Mouse (Mus musculus): ENCODE measurements at regions not wholly inside any gene's neighbourhood (a gene's known extent, or its start where the extent isn't known, plus 50 kb on each side); places are given as distances from the start of the nearest gene placed in this dataset.

DNA sequence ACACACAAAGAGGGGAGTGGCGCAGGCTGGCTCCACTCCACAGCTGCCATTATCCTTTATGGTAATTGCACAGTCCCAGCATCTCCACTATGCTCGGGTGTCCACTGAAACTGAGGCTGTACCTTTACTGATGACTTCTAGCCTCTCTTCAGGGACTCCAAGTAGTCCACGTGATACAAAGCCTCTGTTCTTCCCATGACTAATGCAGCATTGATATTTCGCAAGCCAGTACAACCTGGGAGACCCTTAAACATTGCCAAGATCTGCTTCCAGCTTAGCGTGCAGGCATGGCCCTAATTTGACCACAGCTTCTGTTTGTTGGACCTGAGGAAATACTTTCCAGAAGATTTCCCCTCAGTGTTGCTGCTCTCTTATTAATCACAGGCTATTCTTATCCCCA, 215.8 kb downstream of the Galc start:
- DNase-seq (ENCODE audit: low spot score) = no peak

DNA sequence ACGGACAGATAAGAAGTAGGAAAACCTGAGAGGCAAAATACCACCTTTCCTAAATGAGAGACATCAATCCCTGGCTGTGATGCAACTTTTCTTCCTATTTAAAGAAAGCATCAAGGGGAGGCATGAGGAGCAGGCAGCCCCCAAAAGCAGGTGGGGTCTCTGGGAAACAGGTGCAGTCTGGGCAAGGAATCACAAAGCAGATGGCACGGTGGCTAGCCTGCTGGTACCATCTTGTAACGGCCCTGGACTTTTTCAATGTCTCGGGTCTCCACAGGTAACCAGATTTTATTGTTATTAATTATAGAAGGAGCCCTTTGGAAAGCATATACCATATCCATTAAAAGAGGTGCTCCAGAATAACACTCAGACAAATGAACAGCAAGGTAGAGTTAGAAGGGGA, 219.6 kb downstream of the Galc start:
- DNase-seq (ENCODE audit: low spot score) = no peak

GRCm38 (mm10) chr12:98023655-98024054, 235.6 kb downstream of the Galc start:
- DNase-seq (ENCODE audit: low spot score) = no peak

DNA sequence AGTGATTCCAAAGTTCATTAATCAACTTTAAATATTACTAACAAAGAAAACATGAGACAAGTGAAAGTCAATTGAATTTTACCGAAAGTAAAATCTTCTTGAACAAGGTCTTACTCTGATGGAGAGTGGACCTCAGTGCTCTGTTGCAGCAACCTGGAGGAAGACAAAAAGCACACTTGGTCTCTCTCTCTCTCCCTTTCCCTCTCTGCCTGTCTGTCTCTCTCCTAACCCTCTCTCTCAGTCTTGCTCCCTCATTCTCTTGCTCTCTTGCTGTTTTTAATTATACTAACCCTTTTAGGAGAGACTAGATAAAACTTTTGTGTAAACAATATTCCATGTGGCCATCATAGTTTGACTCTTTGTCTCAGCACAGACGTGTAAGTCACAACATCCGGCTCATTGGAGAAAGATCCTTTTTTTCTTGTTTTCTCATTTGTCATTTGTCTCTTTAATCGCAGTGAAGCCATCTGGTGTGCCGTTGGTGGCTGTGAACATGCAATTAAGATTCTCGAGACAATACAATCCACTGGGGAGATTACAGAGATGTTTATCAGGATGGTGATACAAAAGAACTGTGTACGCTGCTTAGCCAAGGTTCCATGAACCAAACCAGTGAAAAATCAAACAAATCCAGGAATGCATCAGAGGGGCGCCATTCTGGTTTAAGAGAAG, 244.5 kb downstream of the Galc start:
- DNase-seq (ENCODE audit: low spot score) = no peak

DNA sequence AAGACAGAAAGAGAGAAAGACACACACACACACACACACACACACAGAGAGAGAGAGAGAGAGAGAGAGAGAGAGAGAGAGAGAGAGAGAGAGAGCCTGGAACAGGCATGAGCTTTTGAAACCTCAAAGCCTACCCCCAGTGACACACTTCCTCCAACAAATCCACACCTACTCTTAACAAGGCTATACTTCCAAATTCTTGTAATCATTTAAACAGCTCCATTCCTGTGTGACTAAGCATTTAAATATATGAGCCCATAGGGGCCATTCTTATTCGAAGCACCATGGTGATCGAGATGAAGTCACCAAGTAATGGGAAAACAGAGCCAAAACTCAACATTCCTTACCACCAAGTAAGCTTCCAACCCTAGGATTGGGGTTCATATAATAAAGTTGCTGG, 250.1 kb downstream of the Galc start:
- no peak for DNase-seq (ENCODE audit: low spot score)

GRCm38 (mm10) chr12:98005671-98006469, 253.4 kb downstream of the Galc start:
- no peak for DNase-seq (ENCODE audit: low spot score)

- DNase-seq (ENCODE audit: low spot score) = no peak
Measured at GRCm38 (mm10) chr12:98002217-98002616, 257.0 kb downstream of the Galc start.

GRCm38 (mm10) chr12:97994884-97995283, 264.4 kb downstream of the Galc start:
- DNase-seq (ENCODE audit: low spot score) = no peak

DNA sequence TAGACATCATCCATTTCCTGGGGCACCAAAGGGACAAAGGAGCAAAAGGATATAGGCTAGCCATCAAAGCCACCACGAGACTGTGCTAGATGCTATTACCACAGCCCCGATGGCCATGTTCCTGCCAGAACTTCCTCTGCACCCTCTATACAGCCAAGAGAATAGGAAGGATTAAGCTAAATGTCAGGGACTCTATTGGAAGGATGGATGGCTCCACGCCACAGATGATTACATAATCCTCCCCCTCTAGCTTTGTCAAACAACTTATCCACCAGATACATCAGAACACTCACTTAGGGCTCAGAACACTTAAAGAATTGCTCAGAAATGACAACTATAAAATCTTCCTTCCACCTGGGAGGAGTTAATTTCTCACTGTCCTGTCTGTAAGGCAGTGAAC, 265.3 kb downstream of the Galc start:
- no peak for DNase-seq (ENCODE audit: low spot score)

DNA sequence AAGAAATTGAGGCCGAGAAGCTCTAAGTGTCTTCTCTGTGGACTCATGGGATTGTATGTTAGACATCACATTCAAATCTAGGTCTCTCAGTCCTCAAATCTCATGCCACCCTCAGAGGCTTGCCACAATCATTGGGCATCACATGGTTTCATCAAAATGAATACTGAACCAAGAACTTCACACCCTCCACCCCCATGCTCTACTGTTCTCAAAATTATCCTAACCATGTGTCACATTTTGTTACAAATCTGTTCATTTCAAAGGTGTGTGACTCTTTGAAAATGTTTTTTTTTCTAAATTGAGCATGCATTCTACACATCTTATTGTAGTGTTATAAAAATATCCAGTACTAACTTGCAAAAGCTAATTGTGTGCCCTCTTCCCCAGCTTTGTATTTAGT, 275.9 kb downstream of the Galc start:
- no peak for DNase-seq (ENCODE audit: low spot score)

- DNase-seq (ENCODE audit: low spot score) = no peak
Measured at GRCm38 (mm10) chr12:97978668-97979067, 280.6 kb downstream of the Galc start.

DNA sequence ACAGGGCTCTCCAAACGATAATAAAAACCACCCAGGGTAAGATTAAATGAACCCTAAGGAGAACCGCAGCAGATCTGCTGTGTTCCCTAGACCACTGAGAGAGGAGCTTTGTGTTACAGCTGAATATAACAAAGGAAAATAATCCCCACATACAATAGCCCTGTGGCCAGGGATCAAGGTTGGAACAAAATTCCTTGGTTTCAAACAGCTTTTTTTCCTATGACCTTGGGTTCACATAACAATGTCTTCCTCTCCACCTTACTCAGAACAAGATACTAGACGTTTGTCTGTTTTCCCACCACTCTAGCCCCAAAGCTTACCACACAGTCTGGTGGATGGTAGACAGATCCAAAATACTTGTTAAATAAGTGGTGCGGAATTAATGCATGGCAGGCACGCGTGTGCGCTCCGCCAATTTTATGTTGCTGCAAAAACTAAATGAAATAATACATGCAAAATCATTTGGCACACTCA, 281.0 kb downstream of the Galc start:
- no peak for DNase-seq (ENCODE audit: low spot score)

DNA sequence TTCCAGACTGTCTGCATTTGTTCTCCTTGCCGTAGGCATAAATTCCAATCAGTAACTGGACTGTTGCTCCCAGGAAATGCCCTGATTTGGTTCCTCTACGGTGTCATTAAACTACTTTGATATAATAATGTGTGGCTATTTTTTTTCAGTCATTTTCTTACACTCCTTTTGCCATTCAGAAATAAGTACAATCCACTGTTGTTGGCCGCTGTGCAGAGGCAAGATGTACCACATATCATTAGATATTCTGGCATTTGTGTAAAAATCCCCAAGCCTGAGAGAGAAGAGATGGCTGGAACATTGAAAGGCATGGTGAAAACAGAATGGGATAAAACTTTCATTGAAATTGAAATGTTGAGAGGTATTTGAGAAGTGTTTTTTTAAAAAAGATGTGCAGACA, 281.6 kb downstream of the Galc start:
- DNase-seq (ENCODE audit: low spot score) = no peak

DNA sequence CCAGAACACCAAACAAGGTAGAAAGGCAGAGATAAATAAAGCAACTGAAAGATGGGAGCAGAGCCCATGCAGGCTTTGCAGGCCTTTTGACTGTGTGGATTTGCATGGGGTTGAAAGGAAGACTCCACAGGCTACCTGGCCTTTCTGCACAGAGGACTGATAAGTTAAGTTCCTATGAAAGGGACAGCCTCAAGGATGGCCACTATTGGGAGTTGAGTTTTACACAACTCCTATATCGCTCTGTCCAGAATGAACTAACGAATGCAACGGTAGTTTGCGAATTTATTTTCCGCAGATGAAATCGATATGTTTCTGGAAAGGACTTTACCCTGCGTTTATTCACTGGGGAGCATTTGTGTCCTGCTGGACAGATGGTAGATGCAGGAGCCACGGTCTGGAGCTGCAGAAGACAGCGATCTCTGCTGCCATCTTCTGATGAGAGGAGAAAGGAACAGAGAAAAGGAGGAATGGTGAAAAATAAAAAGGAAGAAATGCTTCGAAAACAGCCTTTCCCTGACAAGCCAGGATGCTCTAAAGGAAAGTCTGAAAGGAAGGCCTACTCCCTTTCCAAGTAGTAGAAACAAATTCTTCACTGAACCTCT, 285.2 kb downstream of the Galc start:
- DNase-seq (ENCODE audit: low spot score) = no peak

- DNase-seq (ENCODE audit: low spot score) = no peak
Measured at GRCm38 (mm10) chr12:97957201-97957600, 302.1 kb downstream of the Galc start.

GRCm38 (mm10) chr12:97953336-97953735, 305.9 kb downstream of the Galc start:
- no peak for DNase-seq (ENCODE audit: low spot score)

- no peak for DNase-seq (ENCODE audit: low spot score)
Measured at GRCm38 (mm10) chr12:97952204-97952603, 307.1 kb downstream of the Galc start.

DNA sequence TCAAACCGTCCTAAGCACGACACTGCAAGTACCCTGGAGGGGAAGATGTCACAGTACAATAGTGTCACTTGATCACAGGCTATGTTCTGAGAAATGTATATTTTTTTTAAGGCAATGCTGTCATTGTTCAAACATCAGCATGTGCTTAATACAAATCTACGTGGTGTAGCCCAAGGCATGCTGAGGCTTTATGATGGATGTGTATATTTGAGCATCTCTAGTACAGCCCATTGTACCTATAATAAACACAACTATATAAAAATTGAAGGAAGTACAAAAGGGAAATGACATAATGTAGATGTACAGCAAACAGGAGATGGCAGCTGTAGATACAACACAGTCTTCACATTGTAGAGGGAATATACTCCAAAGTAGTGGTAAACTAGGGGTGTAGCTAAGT, 309.2 kb downstream of the Galc start:
- DNase-seq (ENCODE audit: low spot score) = no peak

DNA sequence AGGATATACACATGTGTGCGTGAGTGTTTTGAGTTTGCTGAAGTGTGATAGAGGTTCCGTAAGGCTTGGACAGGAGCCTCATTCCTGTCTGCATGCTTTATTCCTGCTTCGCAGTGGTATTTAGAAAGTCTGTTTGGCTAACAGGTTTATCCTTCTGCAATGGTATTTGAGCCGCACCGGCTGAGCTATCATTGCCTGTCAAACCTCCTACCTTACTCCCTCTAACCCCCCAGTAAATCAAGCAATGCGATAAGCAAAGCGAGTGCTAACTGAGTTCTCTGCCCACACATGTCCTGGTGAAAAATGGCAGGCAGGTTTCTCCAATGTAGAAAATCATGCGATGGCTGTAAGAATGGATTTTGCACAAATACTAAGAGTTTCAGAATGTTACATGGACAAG, 311.8 kb downstream of the Galc start:
- no peak for DNase-seq (ENCODE audit: low spot score)

- DNase-seq (ENCODE audit: low spot score) = no peak
Measured at GRCm38 (mm10) chr12:97938361-97938760, 320.9 kb downstream of the Galc start.

DNA sequence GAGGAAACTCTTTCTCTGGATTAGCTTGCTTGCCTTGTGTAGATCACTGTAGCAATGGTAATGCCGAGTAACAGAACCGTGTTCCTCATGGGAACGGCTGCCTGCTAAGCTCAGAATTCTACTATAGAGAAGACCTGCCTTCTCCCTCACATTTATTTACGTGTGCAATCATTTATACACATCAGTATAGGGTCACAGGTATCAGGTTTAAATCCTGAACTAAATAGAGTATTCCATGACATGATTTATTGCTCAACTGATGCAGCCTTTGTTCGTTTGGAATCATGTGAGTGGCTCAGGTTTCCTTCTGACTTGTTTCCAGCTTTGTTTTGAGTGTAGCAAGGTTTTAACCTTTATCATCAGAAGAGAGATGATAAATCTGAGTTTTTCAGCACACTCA, 329.4 kb downstream of the Galc start:
- no peak for DNase-seq (ENCODE audit: low spot score)

GRCm38 (mm10) chr12:97927036-97927435, 332.2 kb downstream of the Galc start:
- DNase-seq (ENCODE audit: low spot score) = no peak
